Mouse (Mus musculus) liver, embryonic 13.5 days (tissue): Measurements from ENCODE around the gene Gm1604a. TPM values are rescaled to one million over a fixed set of nuclear protein-coding genes. Genes with fewer than 3 reads are reported as not detected.
"Not testable (repeated sequence)": the region's sequence is repeated elsewhere in the genome, so short reads cannot be mapped to it uniquely, and the experiment has no call there.

Experiments
- ATAC-seq: fragments of 200-750 bp; cut with Nextera tagmentation; 2 replicates; pipeline ENCODE4 v1.8.0; 2017; ENCODE audit warnings: low read depth, mild to moderate bottlenecking, moderate number of reproducible peaks, moderate library complexity
- DNase-seq: peaks from one replicate; pipeline ENCODE4 v3.0.0; 2022
- H3K27ac ChIP-seq: fragments of 300-500 bp; sonication (generic); 2 replicates; pipeline ENCODE4 v1.5.1; 2015; ENCODE audit warnings: moderate library complexity, mild to moderate bottlenecking, inconsistent platforms
- H3K27me3 ChIP-seq: fragments of 300-500 bp; sonication (generic); 2 replicates; pipeline ENCODE4 v1.6.1; 2015; ENCODE audit warnings: mild to moderate bottlenecking, inconsistent platforms
- H3K36me3 ChIP-seq: fragments of 300-500 bp; sonication (generic); 2 replicates; pipeline ENCODE4 v1.6.1; 2015; ENCODE audit warnings: mild to moderate bottlenecking, inconsistent platforms
- H3K4me1 ChIP-seq: fragments of 300-500 bp; sonication (generic); replicated peaks from 2 replicates; pipeline ENCODE4 v1.6.1; 2015; ENCODE audit warnings: inconsistent platforms
- H3K4me2 ChIP-seq: fragments of 300-500 bp; sonication (generic); 2 replicates; pipeline ENCODE4 v1.6.1; 2015; ENCODE audit warnings: inconsistent platforms, mild to moderate bottlenecking, moderate library complexity
- H3K4me3 ChIP-seq: fragments of 300-500 bp; sonication (generic); replicated peaks from 2 replicates; pipeline ENCODE4 v1.5.1; 2015; ENCODE audit warnings: mild to moderate bottlenecking, inconsistent platforms
- H3K9ac ChIP-seq: fragments of 300-500 bp; sonication (generic); 2 replicates; pipeline ENCODE4 v1.6.1; 2015; ENCODE audit warnings: mild to moderate bottlenecking, inconsistent platforms
- H3K9me3 ChIP-seq: fragments of 300-500 bp; sonication (generic); replicated peaks from 2 replicates; pipeline ENCODE4 v1.6.1; 2016; ENCODE audit warnings: inconsistent platforms
- WGBS: fragments of 180-500 bp; shearing (Covaris S2); methylation state at CpG from one replicate; pipeline ENCODE4 v1.1.7; 2015; ENCODE audit not compliant: insufficient replicate concordance; 5-methylcytosine and 5-hydroxymethylcytosine counted together
- polyA plus RNA-seq: library from polyadenylated mRNA; unstranded; fragments of >200 nt; fragmentation: Nextera tagmentation; extraction: Ambion mirVana; gene quantifications from 2 replicates; pipeline ENCODE4 v1.2.1, GENCODE M21; 2015

Gene Gm1604a
- polyA plus RNA-seq, 1 experiment from 2014 or later, result not detected

- not testable (repeated sequence) for H3K4me1 ChIP-seq, ATAC-seq, H3K9ac ChIP-seq, H3K36me3 ChIP-seq, H3K27ac ChIP-seq, H3K4me2 ChIP-seq, H3K27me3 ChIP-seq, DNase-seq, H3K9me3 ChIP-seq, H3K4me3 ChIP-seq
These were observed 16.5 kb upstream of the Gm1604a start for GRCm38 (mm10) chr17:7008885-7009284.

DNA sequence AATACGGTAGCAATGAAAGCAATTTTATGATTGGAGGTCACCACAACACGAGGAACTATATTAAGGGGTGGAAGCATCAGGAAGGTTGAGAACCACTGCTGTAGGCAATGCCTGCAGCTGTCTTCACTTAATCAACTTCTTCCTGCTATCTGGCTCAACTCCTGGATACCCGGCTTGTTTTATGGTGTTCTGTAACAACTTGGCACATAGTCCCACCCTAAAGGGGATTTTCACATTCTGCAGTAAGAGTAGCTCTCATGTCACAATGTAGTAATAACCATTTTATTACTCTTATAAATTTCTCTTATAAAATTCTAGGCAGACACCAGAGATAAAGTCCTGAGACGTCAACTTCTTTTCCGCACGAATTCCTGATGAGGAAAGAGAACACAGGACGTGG is 15.9 kb upstream of the Gm1604a start:
- H3K27ac ChIP-seq, H3K4me3 ChIP-seq, H3K9me3 ChIP-seq, H3K4me2 ChIP-seq, H3K9ac ChIP-seq, H3K27me3 ChIP-seq, DNase-seq, H3K4me1 ChIP-seq, H3K36me3 ChIP-seq, ATAC-seq: not testable (repeated sequence)
- WGBS, result no CpG with 5 or more reads among the region's 7 CpGs

GRCm38 (mm10) chr17:7009901-7010300 is 15.5 kb upstream of the Gm1604a start:
- not testable (repeated sequence) for H3K4me1 ChIP-seq, ATAC-seq, H3K36me3 ChIP-seq, H3K4me2 ChIP-seq, DNase-seq, H3K9me3 ChIP-seq, H3K27me3 ChIP-seq, H3K9ac ChIP-seq, H3K27ac ChIP-seq, H3K4me3 ChIP-seq
- WGBS, result 16% methylated on average over 5 of the region's 9 CpGs

DNA sequence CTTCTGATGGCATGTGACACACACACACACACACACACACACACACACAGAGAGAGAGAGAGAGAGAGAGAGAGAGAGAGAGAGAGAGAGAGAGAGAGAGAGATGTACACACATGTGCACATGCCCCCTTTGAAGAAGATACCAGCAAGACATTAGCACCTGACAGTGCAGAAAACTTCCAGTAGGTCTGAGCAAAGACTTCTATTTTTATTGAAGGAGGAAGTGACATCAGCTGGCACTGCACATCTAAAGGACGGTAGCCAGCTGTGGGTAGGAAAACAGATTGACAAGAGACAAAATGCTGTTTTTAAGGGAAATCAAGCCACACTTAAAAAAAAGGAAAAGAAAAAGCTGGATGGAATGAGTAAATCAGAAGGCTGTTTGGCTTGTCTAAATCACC is 11.2 kb upstream of the Gm1604a start:
- H3K4me1 ChIP-seq, ATAC-seq, H3K4me2 ChIP-seq, H3K9me3 ChIP-seq, H3K4me3 ChIP-seq, H3K36me3 ChIP-seq, DNase-seq, H3K27me3 ChIP-seq, H3K27ac ChIP-seq, H3K9ac ChIP-seq: not testable (repeated sequence)
- WGBS, result no CpG with 5 or more reads among the region's 1 CpGs

GRCm38 (mm10) chr17:7025764-7026346 is 487 bp downstream of the Gm1604a start:
- 73% methylated on average over 3 of the region's 14 CpGs for WGBS
- not testable (repeated sequence) for H3K4me2 ChIP-seq, H3K36me3 ChIP-seq, H3K27ac ChIP-seq, DNase-seq, H3K4me1 ChIP-seq, ATAC-seq, H3K9me3 ChIP-seq, H3K9ac ChIP-seq, H3K4me3 ChIP-seq, H3K27me3 ChIP-seq

DNA sequence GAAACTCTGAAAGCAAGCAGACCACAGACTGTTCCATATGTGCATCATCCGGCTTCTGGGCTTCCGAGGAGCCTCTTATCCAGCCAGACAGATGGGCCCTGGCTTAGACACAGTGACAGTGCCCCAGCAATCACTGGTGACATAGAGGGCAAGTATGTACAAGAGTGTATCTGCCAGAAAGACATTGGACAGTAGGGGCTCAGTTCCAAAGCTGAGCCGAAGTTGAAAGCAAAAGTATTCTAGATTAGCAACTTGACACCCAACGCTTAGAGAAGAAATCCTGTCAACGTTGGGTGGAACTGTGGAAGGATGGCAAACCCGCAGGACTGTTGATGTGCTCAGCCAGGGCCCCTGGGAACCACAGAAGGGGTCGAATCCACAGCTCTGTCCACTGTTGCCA is 4.8 kb downstream of the Gm1604a start:
- not testable (repeated sequence) for H3K9me3 ChIP-seq, H3K27me3 ChIP-seq, ATAC-seq, DNase-seq, H3K4me3 ChIP-seq, H3K9ac ChIP-seq, H3K27ac ChIP-seq, H3K4me1 ChIP-seq, H3K4me2 ChIP-seq, H3K36me3 ChIP-seq
- WGBS, result 61% methylated on average over 7 of the region's 7 CpGs

DNA sequence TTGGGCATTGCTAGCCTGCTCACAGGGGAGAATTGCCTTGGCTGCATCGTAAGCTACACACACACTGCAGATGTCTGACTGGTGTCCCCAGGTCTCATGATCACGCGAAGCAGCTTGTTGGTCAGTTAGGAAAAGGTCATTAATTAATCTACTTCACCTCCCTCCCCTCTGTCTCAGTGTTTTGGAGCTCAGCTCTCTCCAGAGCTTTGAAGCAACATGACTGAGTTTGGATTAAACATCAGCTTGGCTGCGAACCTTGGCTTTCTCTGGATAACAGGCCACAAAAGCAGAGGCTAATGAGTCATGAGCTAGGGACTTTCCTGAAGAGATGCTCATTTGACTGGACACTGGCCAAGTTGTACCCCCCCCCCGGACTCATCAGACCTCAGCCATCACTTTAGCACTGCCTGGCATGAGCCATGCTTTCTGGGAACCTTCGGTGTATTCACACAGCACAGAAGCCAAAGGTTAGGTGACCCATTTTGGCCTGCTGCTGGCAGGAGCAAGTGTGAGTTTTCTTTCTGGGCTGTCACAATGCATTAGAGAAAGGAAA is 5.3 kb downstream of the Gm1604a start:
- 57% methylated on average over 3 of the region's 6 CpGs for WGBS
- DNase-seq, H3K27me3 ChIP-seq, H3K36me3 ChIP-seq, H3K9ac ChIP-seq, H3K4me2 ChIP-seq, H3K4me3 ChIP-seq, H3K4me1 ChIP-seq, H3K27ac ChIP-seq, H3K9me3 ChIP-seq, ATAC-seq: not testable (repeated sequence)

DNA sequence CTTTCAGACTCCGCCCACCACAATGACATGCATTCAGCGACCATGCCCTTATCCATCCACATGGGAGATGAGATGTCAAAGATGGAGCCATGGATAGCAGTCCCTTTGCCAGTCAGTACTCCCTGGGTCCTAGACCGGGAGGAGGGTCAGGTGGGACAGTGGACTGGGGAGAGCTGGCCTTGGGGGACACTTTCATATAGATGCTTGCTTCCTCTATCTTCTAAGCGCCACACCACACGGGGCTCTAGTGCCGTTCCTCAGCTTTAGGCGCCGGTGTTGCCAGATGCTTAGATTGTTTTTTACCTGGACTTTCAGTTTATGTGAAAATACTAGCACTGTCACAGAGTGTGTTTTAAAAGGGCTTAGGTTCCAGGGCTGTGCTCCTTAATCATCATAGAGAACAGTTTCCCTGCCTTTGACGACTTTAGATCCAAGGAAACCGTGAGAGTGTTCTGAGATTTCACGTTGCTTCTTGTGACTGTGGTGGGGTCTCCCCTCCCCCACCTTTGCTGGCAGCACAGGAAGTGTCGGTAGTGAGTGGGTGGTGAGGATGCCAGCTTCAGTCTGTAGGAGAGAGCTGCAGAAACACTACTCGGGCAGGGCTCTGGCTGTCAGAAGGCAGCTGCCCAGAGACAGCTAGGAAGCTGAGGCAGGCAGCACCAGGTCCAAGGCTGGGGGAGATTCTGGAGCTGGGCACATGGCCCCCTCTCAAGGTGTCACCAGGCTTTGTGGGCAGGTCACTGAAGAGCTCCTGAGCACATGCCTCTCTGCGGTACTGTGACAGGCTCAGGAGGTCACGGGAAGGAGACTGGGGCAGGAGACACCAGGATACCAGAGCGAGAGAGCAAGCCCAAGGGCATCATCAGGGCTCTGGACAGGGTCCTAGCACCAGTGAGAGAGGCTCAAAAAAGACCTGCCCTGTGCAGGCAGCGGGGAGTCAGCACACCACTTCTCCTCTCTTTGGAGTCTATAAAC is 8.1 kb downstream of the Gm1604a start:
- not testable (repeated sequence) for ATAC-seq, H3K4me3 ChIP-seq, H3K36me3 ChIP-seq

DNA sequence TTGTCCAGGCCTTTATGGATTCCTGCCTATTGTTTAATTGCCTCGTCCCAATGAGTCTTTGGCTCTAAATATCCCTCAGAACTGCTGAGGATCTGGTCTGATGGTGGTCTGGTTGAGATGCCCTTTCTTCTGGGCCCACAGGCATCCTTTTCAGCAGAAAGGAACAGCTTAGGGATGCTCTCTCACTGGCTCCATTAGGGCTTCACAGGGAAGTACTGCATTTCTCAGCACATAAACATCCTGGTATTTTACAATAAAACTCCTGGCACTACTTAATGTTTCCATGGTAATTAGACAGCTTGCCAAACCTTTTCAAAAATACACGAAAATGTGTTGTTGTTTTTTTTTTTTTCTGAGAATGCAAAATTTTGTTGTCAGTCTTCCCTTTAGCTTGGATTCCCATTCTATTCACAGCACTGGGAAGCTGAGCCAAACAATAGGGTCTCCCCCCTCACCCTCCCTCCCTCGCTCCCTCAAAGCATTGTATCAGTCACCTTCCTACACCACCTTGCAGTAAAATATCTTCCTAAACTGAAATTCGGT is 43.7 kb downstream of the Gm1604a start:
- ATAC-seq, DNase-seq, H3K4me1 ChIP-seq, H3K27ac ChIP-seq, H3K27me3 ChIP-seq, H3K36me3 ChIP-seq, H3K9ac ChIP-seq, H3K9me3 ChIP-seq, H3K4me2 ChIP-seq, H3K4me3 ChIP-seq: not testable (repeated sequence)
- 34% methylated on average over 2 of the region's 4 CpGs for WGBS

More for the DNA sequence above, 8.1 kb downstream of the Gm1604a start:
- H3K9me3 ChIP-seq, H3K9ac ChIP-seq, H3K27ac ChIP-seq, H3K4me1 ChIP-seq, H3K4me2 ChIP-seq, H3K27me3 ChIP-seq, DNase-seq: not testable (repeated sequence)
- WGBS, result 46% methylated on average over 3 of the region's 17 CpGs

DNA sequence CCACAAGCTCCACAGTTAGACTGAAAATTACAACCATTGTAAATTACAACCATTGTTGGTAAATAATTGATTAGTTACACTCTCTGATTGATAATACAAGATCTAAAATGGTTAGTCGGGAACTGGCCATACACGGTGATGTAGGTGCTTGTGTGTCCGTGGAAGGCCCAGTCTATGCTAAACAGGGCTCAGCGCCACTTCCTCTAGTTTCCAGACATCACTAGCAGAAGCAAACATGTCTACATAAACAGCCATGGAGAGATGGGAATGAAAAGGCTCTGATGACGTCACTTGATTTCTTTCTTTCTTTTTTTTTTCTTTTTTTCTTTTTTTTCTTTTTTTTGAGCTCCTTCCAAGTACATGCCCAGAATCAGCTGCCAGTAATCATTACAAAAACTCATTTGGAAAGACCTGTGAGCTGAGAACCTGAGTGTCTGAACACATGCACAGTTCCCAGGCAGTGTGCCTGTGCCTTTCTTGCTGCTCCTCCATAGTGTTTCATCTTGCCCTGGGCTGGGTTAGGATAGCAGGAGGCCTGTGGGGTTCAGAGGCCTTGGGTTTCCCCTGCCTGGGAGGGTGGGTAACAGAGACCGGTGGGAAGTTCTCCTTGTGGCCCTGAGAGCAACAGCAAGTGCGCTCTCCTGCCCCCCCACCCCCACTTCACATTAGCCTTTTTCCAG is 44.3 kb downstream of the Gm1604a start:
- H3K36me3 ChIP-seq, H3K4me3 ChIP-seq, H3K4me1 ChIP-seq, H3K9ac ChIP-seq, H3K27ac ChIP-seq, DNase-seq, H3K27me3 ChIP-seq, H3K9me3 ChIP-seq, ATAC-seq, H3K4me2 ChIP-seq: not testable (repeated sequence)
- 70% methylated on average over 6 of the region's 7 CpGs for WGBS

GRCm38 (mm10) chr17:7074494-7074893 is 49.1 kb downstream of the Gm1604a start:
- WGBS, result 37% methylated on average over 3 of the region's 3 CpGs
- H3K4me1 ChIP-seq, ATAC-seq, H3K27me3 ChIP-seq, H3K9me3 ChIP-seq, H3K27ac ChIP-seq, H3K9ac ChIP-seq, H3K4me2 ChIP-seq, H3K36me3 ChIP-seq, H3K4me3 ChIP-seq, DNase-seq: not testable (repeated sequence)
